Mouse (Mus musculus) olfactory bulb, adult 2 months (tissue): ENCODE results near the gene Xlr. TPM values are rescaled to one million over a fixed set of nuclear protein-coding genes. Genes with fewer than 3 reads are reported as not detected.
"Not testable (repeated sequence)": the region's sequence is repeated elsewhere in the genome, so short reads cannot be mapped to it uniquely, and the experiment has no call there.

Source experiments
- H3K27ac ChIP-seq: fragments of 200-500 bp; 2 replicates; pipeline ENCODE4 v1.5.1; 2012; ENCODE audit warnings: low read depth, low read length; ENCODE audit not compliant: insufficient read depth
- H3K4me1 ChIP-seq: fragments of 200-500 bp; 2 replicates; pipeline ENCODE4 v1.6.1; 2012; ENCODE audit warnings: low read length; ENCODE audit not compliant: control insufficient read depth, insufficient read depth
- H3K4me3 ChIP-seq: fragments of 200-500 bp; 2 replicates; pipeline ENCODE4 v1.5.1; 2012; ENCODE audit warnings: mild to moderate bottlenecking, low read depth, low read length, moderate library complexity; ENCODE audit not compliant: insufficient read depth
- CTCF ChIP-seq: fragments of 200-500 bp; IDR thresholded peaks from 2 replicates; pipeline ENCODE4 v1.5.1; 2012; ENCODE audit warnings: low read depth, mild to moderate bottlenecking, low read length, moderate library complexity; ENCODE audit not compliant: insufficient read depth
- POLR2A ChIP-seq: fragments of 200-500 bp; IDR thresholded peaks from 2 replicates; pipeline ENCODE4 v1.6.1; 2012; ENCODE audit warnings: mild to moderate bottlenecking, low read depth, low read length, moderate library complexity; ENCODE audit not compliant: insufficient read depth
- WGBS: fragments of 180-500 bp; shearing (Covaris S2); methylation state at CpG from one replicate; pipeline ENCODE4 v1.1.7; 2018; 5-methylcytosine and 5-hydroxymethylcytosine counted together
- polyA plus RNA-seq: library from polyadenylated mRNA; stranded (reverse); fragments of >200 nt; gene quantifications from 2 replicates; pipeline ENCODE4 v1.2.4, GENCODE M21; 2012; ENCODE audit warnings: low replicate concordance; ENCODE audit not compliant: missing spikeins, insufficient read depth, insufficient read length

The Xlr gene
- not detected in 2 replicates for polyA plus RNA-seq

DNA sequence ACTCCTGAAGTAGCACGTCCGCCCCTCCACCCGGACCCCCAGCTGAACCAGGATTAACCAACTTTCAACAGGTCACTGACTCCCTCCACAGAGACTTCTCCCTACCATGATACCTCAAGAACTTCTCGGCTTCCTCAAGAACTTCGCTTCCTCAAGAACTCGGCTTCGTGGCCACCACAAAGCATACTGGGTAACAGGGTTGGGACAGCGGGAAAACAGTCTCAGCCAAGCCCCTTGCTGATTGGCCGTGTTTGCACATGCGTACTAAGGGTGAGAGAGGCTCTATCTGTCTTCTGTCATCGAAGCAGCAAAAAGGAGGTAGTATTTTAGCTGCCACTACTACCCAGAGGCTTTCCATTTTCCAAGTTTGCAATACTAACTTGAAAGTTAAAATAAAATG lies at the start of gene Xlr:
TSS of gene Xlr (minus strand) at position 188 of the 400 bp plus-strand sequence.
- H3K4me1 ChIP-seq, H3K4me3 ChIP-seq, H3K27ac ChIP-seq: not testable (repeated sequence)
- 85% methylated on average over 11 of the region's 11 CpGs for WGBS

GRCm38 (mm10) chrX:53799074-53799473 lies 1.6 kb upstream of the Xlr start:
- Histone ChIP-seq H3K4me1 (no peaks in the 10 kb centered on the region), H3K27ac (no peak overlapping the region), H3K4me3 (no peak overlapping the region)
- 21% methylated on average over 3 of the region's 3 CpGs for WGBS
- TF ChIP-seq POLR2A (no peak), CTCF (no peak)

DNA sequence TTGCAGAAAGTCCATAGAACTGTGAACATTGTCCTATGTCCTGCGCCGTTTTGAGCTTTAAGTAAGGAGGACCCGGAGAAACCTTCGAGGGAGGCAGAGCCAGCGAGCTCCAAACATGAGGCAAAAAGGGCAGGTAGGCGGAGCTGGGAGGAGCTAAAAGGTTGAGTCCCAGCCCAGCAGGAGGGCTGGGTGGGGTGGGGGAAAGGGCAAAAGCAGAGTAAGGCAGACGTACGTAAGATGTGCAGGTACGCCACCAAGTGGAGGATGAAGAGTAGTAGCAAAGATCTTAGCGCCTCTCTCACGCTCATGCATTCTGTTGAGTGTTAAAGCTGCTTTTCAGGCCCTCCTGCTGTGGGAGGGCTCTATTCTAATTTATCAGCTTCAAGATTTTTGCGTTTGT lies 21.2 kb downstream of the Xlr start, which contains the start of gene Zfp36l3:
TSS of gene Zfp36l3 (minus strand) at position 119 of the 400 bp plus-strand sequence.
- TF ChIP-seq CTCF (no peak), POLR2A (no peak)
- no peak within 1 kb of the TSS for H3K4me3 ChIP-seq
- no peak within 1 kb of the TSS for H3K27ac ChIP-seq
- WGBS = 92% methylated on average over 12 of the region's 12 CpGs
- no peaks in the 10 kb centered on the region for H3K4me1 ChIP-seq

DNA sequence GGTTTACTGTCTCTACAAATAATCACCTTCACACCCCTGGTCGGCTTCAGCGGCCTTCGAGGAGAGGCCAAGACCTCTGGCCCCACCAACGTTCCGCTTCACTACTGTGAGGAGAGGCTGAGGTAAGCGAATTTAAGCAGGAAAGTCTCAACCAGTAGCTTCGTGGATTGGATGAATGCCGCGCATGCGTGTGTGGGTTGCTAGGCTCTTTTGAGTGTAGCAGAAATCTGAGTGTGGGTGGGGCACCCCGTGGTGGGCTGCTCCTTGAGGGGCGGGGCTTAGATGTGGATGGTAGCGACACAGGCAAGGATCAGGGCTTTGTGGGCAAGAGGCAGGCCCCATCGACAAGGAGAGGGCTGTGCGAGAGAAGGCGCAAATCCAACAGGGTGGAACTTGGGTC lies 39.8 kb downstream of the Xlr start, which contains the start of gene 1700013H16Rik:
TSS of gene 1700013H16Rik (minus strand) at position 96 of the 400 bp plus-strand sequence.
- TF ChIP-seq POLR2A (no peak), CTCF (no peak)
- no peak within 1 kb of the TSS for H3K27ac ChIP-seq
- H3K4me1 ChIP-seq = no peaks in the 10 kb centered on the region
- no peak within 1 kb of the TSS for H3K4me3 ChIP-seq
- 93% methylated on average over 16 of the region's 16 CpGs for WGBS

GRCm38 (mm10) chrX:53752851-53753250 lies 44.7 kb downstream of the Xlr start:
- TF ChIP-seq POLR2A (no peak), CTCF (no peak)
- H3K4me3 ChIP-seq = no peak overlapping the region
- WGBS = 76% methylated on average over 1 of the region's 1 CpGs
- no peaks in the 10 kb centered on the region for H3K4me1 ChIP-seq
- no peak overlapping the region for H3K27ac ChIP-seq

DNA sequence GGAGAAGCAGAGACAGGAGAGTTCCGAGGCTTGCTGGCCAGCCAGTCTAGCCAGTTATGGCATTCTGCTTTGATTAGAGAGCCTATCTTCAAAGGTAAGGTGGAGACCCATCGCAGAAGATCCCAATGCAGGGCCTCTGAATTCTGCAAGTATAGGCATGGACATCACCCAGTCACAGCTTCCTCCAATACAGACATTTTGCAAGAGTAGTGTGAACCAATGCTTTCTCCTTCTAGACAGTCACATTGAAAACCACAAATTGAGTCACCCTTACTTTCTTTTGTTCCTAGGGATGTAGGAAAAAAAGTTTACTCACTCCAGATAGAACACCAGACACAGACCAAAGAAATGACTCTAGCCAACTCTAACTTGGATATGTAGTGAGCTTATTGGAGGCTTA lies 68.5 kb downstream of the Xlr start:
- H3K4me3 ChIP-seq = no peak overlapping the region
- no peak for TF ChIP-seq CTCF
- TF ChIP-seq POLR2A = no peak
- no peaks in the 10 kb centered on the region for H3K4me1 ChIP-seq
- WGBS = 79% methylated on average over 2 of the region's 2 CpGs
- no peak overlapping the region for H3K27ac ChIP-seq

Other genes with a start within 250 kb of the Xlr start
- gene Rtl8c, start 189.7 kb downstream of the Xlr start, polyA plus RNA-seq = not detected in 2 replicates
- not detected in 2 replicates for gene Gm14597, start 188.7 kb downstream of the Xlr start, polyA plus RNA-seq
- gene Rtl8a, start 154.0 kb downstream of the Xlr start, polyA plus RNA-seq = not detected in 2 replicates
- gene Rtl8b, start 127.3 kb downstream of the Xlr start, polyA plus RNA-seq = not detected in 2 replicates
- gene 4930502E18Rik, start 72.9 kb downstream of the Xlr start, polyA plus RNA-seq = not detected in 2 replicates
- not detected in 2 replicates for gene 1700013H16Rik, start 39.9 kb downstream of the Xlr start, polyA plus RNA-seq
- gene Zfp36l3, start 21.3 kb downstream of the Xlr start, polyA plus RNA-seq = not detected in 2 replicates